Mouse (Mus musculus): ENCODE data around the gene Cttnbp2nl. TPM values are rescaled to one million over a fixed set of nuclear protein-coding genes. Genes with fewer than 3 reads are reported as not detected.

The Cttnbp2nl gene
- polyA plus RNA-seq, 1 experiment from 2014 or later, result 32.9 TPM

GRCm38 (mm10) chr3:105036281-105036847 is 16.6 kb downstream of the Cttnbp2nl start:
- WGBS, result 66% methylated on average over 10 of the region's 10 CpGs
- no peaks in the 10 kb centered on the region for H3K9me3 ChIP-seq
- H3K4me2 ChIP-seq, result no peak overlapping the region
- peaks cover 52% of the 10 kb centered on the region for H3K36me3 ChIP-seq
- H3K27ac ChIP-seq, result peak overlapping the region; percentile 30
- ATAC-seq (ENCODE audit: borderline replicate concordance, extremely low read depth, low FRiP score, low TSS enrichment), result no peak
- no peak overlapping the region for H3K4me3 ChIP-seq
- peaks cover 14% of the 10 kb centered on the region; the same call in 1 of the 2 replicates for H3K4me1 ChIP-seq
- no peaks in the 10 kb centered on the region for H3K27me3 ChIP-seq
- H3K9ac ChIP-seq, result no peak overlapping the region

DNA sequence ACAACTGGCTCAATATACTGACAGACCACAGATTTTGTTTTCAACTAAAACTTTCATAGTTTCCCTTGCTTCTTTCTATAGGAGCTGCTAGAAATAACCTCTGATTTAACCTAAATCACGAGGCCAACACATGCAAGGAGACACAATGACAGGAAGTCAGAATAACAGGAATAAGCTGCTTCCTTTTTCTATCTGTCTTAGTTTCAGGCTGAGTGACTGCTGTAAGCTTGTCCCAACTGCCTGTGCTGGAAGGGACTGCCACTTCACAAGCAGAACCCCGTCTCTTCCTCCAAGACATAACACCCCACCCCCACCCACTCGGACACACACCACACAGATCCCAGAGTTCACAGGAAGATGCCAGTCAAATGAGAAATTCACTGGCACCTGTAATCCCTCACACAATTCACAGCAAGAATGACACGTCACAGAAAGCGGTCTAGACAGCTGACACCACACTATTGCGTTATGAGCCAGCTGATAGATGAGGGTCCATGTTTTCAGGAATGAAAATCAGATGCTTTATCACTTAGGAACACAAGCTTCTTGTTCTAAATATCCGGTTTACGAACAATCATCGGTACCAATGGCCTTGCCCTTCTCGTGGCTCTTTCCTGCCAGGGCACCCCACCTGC is 29.5 kb downstream of the Cttnbp2nl start:
- Histone ChIP-seq H3K4me1 (peaks cover 34% of the 10 kb centered on the region), H3K36me3 (peaks cover 16% of the 10 kb centered on the region), H3K4me2 (no peak overlapping the region), H3K9me3 (no peaks in the 10 kb centered on the region), H3K27me3 (no peaks in the 10 kb centered on the region), H3K9ac (no peak overlapping the region), H3K27ac (peak overlapping the region; percentile 82), H3K4me3 (no peak overlapping the region)
- 60% methylated on average over 10 of the region's 10 CpGs for WGBS
- peak; percentile 35; the same call in 1 of the 2 replicates for ATAC-seq (ENCODE audit: borderline replicate concordance, extremely low read depth, low FRiP score, low TSS enrichment)

- H3K36me3 ChIP-seq, result peaks cover 3% of the 10 kb centered on the region; the same call in 1 of the 2 replicates
- 12% methylated on average over 12 of the region's 12 CpGs for WGBS
- no peaks in the 10 kb centered on the region for H3K9me3 ChIP-seq
- no peak overlapping the region for H3K4me3 ChIP-seq
- H3K27me3 ChIP-seq, result no peaks in the 10 kb centered on the region
- ATAC-seq (ENCODE audit: borderline replicate concordance, extremely low read depth, low FRiP score, low TSS enrichment), result peak; percentile 58; the same call in 1 of the 2 replicates
- no peak overlapping the region for H3K9ac ChIP-seq
- no peak overlapping the region; the same call in 1 of the 2 replicates for H3K4me2 ChIP-seq
- peaks cover 53% of the 10 kb centered on the region for H3K4me1 ChIP-seq
- peak overlapping the region; percentile 82 for H3K27ac ChIP-seq
These were observed 32.9 kb downstream of the Cttnbp2nl start for GRCm38 (mm10) chr3:105019826-105020692.

- no peak overlapping the region for H3K4me3 ChIP-seq
- H3K9ac ChIP-seq, result no peak overlapping the region
- peak overlapping the region; percentile 56 for H3K27ac ChIP-seq
- peaks cover 53% of the 10 kb centered on the region for H3K4me1 ChIP-seq
- H3K36me3 ChIP-seq, result no peaks in the 10 kb centered on the region; the same call in 1 of the 2 replicates
- 74% methylated on average over 6 of the region's 6 CpGs for WGBS
- no peaks in the 10 kb centered on the region for H3K27me3 ChIP-seq
- no peak for ATAC-seq (ENCODE audit: borderline replicate concordance, extremely low read depth, low FRiP score, low TSS enrichment)
- H3K9me3 ChIP-seq, result no peaks in the 10 kb centered on the region
- H3K4me2 ChIP-seq, result no peak overlapping the region
These were observed 34.2 kb downstream of the Cttnbp2nl start for GRCm38 (mm10) chr3:105018783-105019105.

DNA sequence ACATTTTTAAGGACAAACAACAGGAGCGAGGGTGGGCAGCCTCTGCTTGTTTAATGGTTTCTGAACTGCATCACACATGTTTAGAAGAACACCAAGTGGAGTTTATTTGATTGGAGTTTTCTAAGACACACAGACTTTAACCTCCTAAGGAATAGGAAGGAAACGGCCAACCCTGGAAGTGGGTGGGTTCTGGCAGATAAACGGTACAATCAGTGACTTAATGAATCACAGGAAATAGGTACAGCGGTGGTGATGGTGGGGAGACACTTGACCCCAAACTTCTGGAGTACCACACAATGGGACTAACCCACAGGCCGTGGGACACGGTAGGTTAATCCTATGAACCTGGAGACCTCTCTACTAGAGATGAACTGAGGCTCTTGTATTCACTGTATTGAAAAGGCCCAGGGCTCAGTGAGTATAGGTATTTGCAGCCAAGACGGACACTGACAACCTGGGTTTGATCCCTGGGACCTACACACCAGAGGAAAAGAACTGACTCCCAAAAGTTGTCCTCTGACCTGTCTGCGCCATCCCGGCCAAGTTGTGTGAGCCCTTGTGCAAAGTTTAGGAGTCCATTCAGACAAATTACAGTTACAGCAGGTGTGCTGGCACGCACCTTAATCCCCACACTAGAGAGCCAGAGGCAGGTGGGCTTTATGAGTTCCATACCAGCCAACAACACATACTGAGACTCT is 34.7 kb downstream of the Cttnbp2nl start:
- Histone ChIP-seq H3K27ac (peak overlapping the region; percentile 58), H3K36me3 (no peaks in the 10 kb centered on the region; the same call in 1 of the 2 replicates), H3K9me3 (no peaks in the 10 kb centered on the region), H3K4me3 (no peak overlapping the region), H3K4me1 (peaks cover 57% of the 10 kb centered on the region), H3K4me2 (no peak overlapping the region), H3K27me3 (no peaks in the 10 kb centered on the region), H3K9ac (no peak overlapping the region)
- no peak for ATAC-seq (ENCODE audit: borderline replicate concordance, extremely low read depth, low FRiP score, low TSS enrichment)
- WGBS, result 68% methylated on average over 10 of the region's 10 CpGs

DNA sequence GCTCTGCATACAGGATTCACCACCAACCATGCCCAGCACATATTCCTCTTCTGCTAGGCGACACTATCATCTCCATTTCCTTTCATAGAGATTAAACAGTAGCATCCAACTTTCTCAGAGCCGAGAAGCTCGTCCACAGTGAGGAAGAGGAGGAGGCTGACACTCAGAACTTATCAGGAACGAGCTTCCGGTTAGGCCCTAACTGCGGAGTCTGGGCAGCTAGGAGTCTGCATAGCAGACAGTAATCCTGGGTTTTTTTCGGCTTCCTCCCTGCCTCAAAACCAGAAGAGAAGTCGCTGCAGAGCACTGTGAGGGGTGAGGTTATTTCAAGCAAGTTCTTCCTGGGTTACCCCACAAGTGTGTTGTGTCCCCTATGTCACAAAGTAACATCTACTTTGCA is 35.6 kb downstream of the Cttnbp2nl start:
- Histone ChIP-seq H3K9me3 (no peaks in the 10 kb centered on the region), H3K4me3 (no peak overlapping the region), H3K9ac (no peak overlapping the region), H3K36me3 (no peaks in the 10 kb centered on the region), H3K4me1 (peaks cover 62% of the 10 kb centered on the region), H3K27me3 (no peaks in the 10 kb centered on the region), H3K4me2 (no peak overlapping the region), H3K27ac (peak overlapping the region; percentile 68)
- 54% methylated on average over 8 of the region's 8 CpGs for WGBS
- ATAC-seq (ENCODE audit: borderline replicate concordance, extremely low read depth, low FRiP score, low TSS enrichment), result no peak

DNA sequence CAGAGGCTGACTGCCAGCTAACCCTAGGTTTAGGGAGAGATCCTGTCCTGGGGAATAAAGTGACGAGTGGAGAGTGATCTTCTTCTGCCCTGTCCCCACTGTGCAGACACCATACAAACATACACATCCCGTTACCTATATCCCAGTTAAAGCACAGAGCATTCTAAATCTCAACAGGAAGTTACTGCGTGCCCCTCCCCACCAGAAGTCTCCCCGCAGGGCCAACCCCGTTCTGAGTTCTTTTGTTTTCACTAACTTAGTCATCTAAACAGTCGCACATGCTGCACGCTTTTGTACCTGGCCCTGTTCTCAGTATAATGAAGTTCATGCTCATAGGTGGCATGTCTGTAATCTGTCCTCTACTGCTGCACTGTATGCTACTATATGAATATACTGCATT is 36.7 kb downstream of the Cttnbp2nl start:
- Histone ChIP-seq H3K27me3 (no peaks in the 10 kb centered on the region), H3K9me3 (no peaks in the 10 kb centered on the region), H3K4me2 (no peak overlapping the region), H3K4me1 (peaks cover 56% of the 10 kb centered on the region), H3K36me3 (no peaks in the 10 kb centered on the region), H3K4me3 (no peak overlapping the region), H3K27ac (peak overlapping the region; percentile 77), H3K9ac (no peak overlapping the region)
- 64% methylated on average over 7 of the region's 7 CpGs for whole genome bisulfite sequencing
- no peak for ATAC-seq (ENCODE audit: borderline replicate concordance, extremely low read depth, low FRiP score, low TSS enrichment)

DNA sequence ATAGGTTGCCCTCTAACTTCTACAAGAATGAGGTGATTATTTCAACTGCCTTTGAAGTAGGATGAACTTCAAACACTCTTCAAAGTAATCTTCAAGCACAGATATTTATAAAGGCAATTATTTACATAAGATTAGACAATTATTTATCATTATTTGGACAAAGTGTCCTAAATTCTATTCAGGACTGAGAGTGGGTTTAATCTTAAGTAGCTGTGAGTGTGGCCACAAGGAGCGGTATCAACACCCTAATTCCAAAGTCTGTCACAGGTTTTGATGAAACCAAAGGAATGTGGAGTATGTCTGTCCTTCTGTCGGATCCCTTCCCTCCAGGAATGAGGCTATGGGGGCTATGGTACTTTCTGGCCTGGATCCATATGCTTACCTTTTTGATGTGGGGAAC is 38.0 kb downstream of the Cttnbp2nl start:
- H3K9me3 ChIP-seq, result no peaks in the 10 kb centered on the region
- peaks cover 13% of the 10 kb centered on the region for H3K36me3 ChIP-seq
- WGBS, result 31% methylated on average over 2 of the region's 2 CpGs
- H3K9ac ChIP-seq, result no peak overlapping the region
- peak; percentile 39; the same call in 1 of the 2 replicates for ATAC-seq (ENCODE audit: borderline replicate concordance, extremely low read depth, low FRiP score, low TSS enrichment)
- no peak overlapping the region for H3K4me2 ChIP-seq
- no peak overlapping the region for H3K4me3 ChIP-seq
- no peak overlapping the region for H3K27ac ChIP-seq
- H3K27me3 ChIP-seq, result no peaks in the 10 kb centered on the region
- peaks cover 43% of the 10 kb centered on the region for H3K4me1 ChIP-seq

DNA sequence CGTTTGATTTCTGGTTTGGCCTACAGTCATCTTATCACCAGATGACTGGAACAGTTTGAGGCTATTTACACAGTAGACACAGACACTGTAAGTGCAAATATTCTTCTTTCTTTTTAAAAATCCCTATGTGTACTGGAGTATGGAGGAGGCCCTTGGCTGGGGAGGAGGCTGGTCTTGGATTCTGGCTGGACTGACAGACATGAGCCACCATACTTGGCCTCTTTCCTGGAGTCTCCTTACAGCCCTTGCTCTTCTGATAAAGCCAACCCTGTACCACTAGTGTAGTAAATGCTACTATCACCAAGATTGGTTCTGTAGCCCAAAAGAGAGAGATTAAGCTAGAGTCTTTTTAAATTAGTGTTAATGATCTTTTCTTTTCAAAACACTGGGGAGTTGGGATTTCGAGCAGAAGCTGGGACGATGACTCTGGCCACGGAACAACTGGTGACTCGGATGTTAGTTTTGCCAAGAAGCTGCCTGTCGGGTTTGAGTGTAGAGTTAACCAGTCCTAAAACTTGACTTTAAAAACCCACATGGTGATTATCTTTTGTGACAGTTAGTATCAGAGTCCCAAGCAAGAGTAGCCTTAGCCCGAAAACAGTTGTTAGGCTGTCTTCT is 40.1 kb downstream of the Cttnbp2nl start:
- 73% methylated on average over 7 of the region's 7 CpGs for WGBS
- H3K9ac ChIP-seq, result no peak overlapping the region
- H3K4me1 ChIP-seq, result peaks cover 34% of the 10 kb centered on the region
- no peak overlapping the region for H3K4me3 ChIP-seq
- H3K9me3 ChIP-seq, result no peaks in the 10 kb centered on the region
- no peak for ATAC-seq (ENCODE audit: borderline replicate concordance, extremely low read depth, low FRiP score, low TSS enrichment)
- H3K4me2 ChIP-seq, result no peak overlapping the region
- H3K27me3 ChIP-seq, result no peaks in the 10 kb centered on the region
- H3K27ac ChIP-seq, result peak overlapping the region; percentile 12
- peaks cover 23% of the 10 kb centered on the region for H3K36me3 ChIP-seq

DNA sequence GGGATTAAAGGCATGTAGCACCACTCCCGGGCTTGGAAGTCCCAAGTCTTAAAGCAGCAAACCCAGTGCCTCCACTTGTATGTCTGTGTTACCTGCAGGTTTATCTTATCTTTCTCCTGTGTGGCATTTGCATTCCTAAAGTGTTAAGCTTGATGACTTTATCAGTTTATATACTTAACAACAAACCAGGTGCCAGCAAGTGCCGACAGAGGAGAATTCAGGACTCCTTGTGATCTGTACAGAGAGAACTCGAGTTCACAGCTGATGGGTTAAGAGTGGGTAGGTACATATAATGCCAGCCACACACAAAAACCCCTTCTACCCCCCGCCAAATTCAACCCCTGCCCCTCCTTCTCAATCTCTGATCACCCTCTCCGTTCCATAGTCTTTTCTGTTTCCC is 41.1 kb downstream of the Cttnbp2nl start:
- Histone ChIP-seq H3K4me2 (no peak overlapping the region), H3K36me3 (peaks cover 32% of the 10 kb centered on the region), H3K4me1 (peaks cover 34% of the 10 kb centered on the region), H3K27ac (peak overlapping the region; percentile 12; the same call in 1 of the 2 replicates), H3K9me3 (no peaks in the 10 kb centered on the region), H3K27me3 (no peaks in the 10 kb centered on the region), H3K4me3 (no peak overlapping the region), H3K9ac (no peak overlapping the region)
- ATAC-seq (ENCODE audit: borderline replicate concordance, extremely low read depth, low FRiP score, low TSS enrichment), result no peak
- 55% methylated on average over 5 of the region's 5 CpGs for WGBS

- H3K4me1 ChIP-seq, result peaks cover 23% of the 10 kb centered on the region
- no peaks in the 10 kb centered on the region for H3K27me3 ChIP-seq
- H3K36me3 ChIP-seq, result peaks cover 42% of the 10 kb centered on the region
- 88% methylated on average over 11 of the region's 11 CpGs for WGBS
- H3K27ac ChIP-seq, result no peak overlapping the region
- H3K4me2 ChIP-seq, result no peak overlapping the region
- H3K9me3 ChIP-seq, result no peaks in the 10 kb centered on the region
- no peak for ATAC-seq (ENCODE audit: borderline replicate concordance, extremely low read depth, low FRiP score, low TSS enrichment)
- H3K4me3 ChIP-seq, result no peak overlapping the region
- no peak overlapping the region for H3K9ac ChIP-seq
These were observed 42.1 kb downstream of the Cttnbp2nl start for GRCm38 (mm10) chr3:105010681-105011339.

All from lung, embryonic 15.5 days (tissue).